Comparison of ENCODE assay signal across 19 mouse cellular contexts in the genomic region with DNA sequence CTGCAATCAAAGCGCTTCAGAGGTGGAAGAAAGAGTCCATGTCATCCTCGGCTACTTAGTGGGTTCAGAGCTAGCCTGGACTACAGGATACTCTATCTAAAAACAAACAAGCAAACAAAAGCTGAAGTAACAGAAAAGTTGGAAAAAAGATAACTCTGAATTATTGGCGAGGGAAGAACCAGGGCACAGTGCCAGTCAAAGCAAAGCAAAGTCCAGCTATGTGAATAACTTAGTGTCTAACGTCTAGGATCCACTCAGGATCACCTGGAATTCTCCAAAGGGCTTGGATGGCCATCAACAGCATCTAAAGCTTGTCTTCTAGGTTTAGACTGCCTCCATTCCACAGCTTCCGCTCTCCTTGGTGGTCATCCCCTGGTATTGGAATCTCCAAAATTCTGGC. TPM values are rescaled to one million over a fixed set of nuclear protein-coding genes. Genes with fewer than 3 reads are reported as not detected.
"Had no signal": no experiment of that assay in that cellular context is flagged by ENCODE, and none has a peak within 500 bp of the region (broad histone marks: within the 10 kb centered on the region; RNA-seq: fewer than 3 reads in every experiment).

No protein-coding gene starts in this region.

- DNase-seq: lung, adult 18-20 months; lung, postnatal 10 days; lung, postnatal 4 days; midbrain, embryonic 14.5 days; retina, postnatal 1 day; right cerebral cortex, adult 18-20 months; right cerebral cortex, postnatal 25 days; right cerebral cortex, postnatal 4 days; spleen, adult 18-20 months; thymus, adult 18-20 months; thymus, postnatal 14 days; thymus, postnatal 36 days had no signal

- H3K36me3 ChIP-seq: midbrain, embryonic 10.5 days; midbrain, embryonic 12.5 days; neural tube, embryonic 13.5 days; neural tube, embryonic 15.5 days had no signal

- H3K9me3 ChIP-seq: midbrain, embryonic 10.5 days; midbrain, embryonic 12.5 days; neural tube, embryonic 13.5 days; neural tube, embryonic 15.5 days had no signal

- H3K4me1 ChIP-seq: midbrain, embryonic 10.5 days; neural tube, embryonic 15.5 days had no signal

- H3K27me3 ChIP-seq: midbrain, embryonic 12.5 days; neural tube, embryonic 13.5 days; neural tube, embryonic 15.5 days had no signal

- H3K27ac ChIP-seq: midbrain, embryonic 10.5 days; midbrain, embryonic 12.5 days; neural tube, embryonic 13.5 days; neural tube, embryonic 15.5 days had no signal

- H3K4me3 ChIP-seq: midbrain, embryonic 10.5 days; midbrain, embryonic 12.5 days; myocyte; neural tube, embryonic 13.5 days; neural tube, embryonic 15.5 days had no signal

- ATAC-seq: midbrain, embryonic 16.5 days had no signal

- H3K9ac ChIP-seq: lung, embryonic 14.5 days; midbrain, embryonic 12.5 days; neural tube, embryonic 13.5 days; neural tube, embryonic 15.5 days had no signal

- H3K4me2 ChIP-seq: lung, embryonic 14.5 days; midbrain, embryonic 12.5 days; neural tube, embryonic 13.5 days; neural tube, embryonic 15.5 days had no signal

RNA-seq across cellular contexts. Expression of a gene that starts 5.5 kb away (rescaled TPM):
- polyA plus RNA-seq: midbrain, embryonic 10.5 days; midbrain, embryonic 14.5 days; midbrain, embryonic 16.5 days; neural tube, embryonic 13.5 days; neural tube, embryonic 15.5 days had no signal
